Mouse (Mus musculus) lung, adult 2 months (tissue): ENCODE data around the gene Rnf114.

Experiments
- CTCF ChIP-seq: fragments of 200-500 bp; IDR thresholded peaks from 2 replicates; pipeline ENCODE4 v1.5.1; 2011; ENCODE audit warnings: mild to moderate bottlenecking, low read length, control low read depth; ENCODE audit not compliant: insufficient read depth
- POLR2A ChIP-seq: fragments of 200-500 bp; IDR thresholded peaks from 2 replicates; pipeline ENCODE4 v1.6.1; 2011; ENCODE audit warnings: low read depth, mild to moderate bottlenecking, control low read depth, low read length, borderline replicate concordance; ENCODE audit errors: extremely low read depth

DNA sequence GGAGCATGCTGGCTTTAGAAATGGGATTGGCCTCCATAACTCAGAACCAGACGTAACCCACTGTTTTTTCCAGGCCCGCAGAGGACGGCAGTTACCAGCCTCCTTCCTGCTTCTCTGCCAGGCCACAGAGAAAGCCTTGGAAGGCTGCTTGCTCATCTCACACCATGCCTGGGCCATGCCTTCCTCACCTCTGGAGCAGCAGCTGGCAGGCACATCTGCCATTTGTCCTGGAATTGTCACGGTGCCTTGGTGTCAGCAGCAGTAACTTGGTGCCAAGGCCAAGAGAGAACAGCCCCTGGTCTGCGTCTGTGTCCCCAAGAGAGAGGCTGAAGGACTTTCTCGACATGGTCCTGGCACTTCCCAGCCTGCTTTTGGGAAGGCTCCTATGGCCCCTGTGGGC is 18.2 kb upstream of the Rnf114 start:
- no peak for TF ChIP-seq CTCF
- no peak for TF ChIP-seq POLR2A
